Mouse (Mus musculus) neural tube, embryonic 11.5 days (tissue): ENCODE results near the gene Bnc2. TPM values are rescaled to one million over a fixed set of nuclear protein-coding genes. Genes with fewer than 3 reads are reported as not detected.

Source experiments
- ATAC-seq: fragments of 200-750 bp; cut with Nextera tagmentation; 2 replicates; pipeline ENCODE4 v1.8.0; 2017; ENCODE audit warnings: moderate number of reproducible peaks, mild to moderate bottlenecking, moderate TSS enrichment, moderate library complexity; ENCODE audit not compliant: insufficient read depth, low FRiP score, low TSS enrichment
- DNase-seq: peaks from one replicate; pipeline ENCODE4 v3.0.0-alpha.2; 2015; ENCODE audit warnings: low spot score
- H3K27ac ChIP-seq: fragments of 300-500 bp; sonication (generic); 2 replicates; pipeline ENCODE4 v1.5.1; 2014; ENCODE audit warnings: low read depth, mild to moderate bottlenecking, low read length
- H3K27me3 ChIP-seq: fragments of 300-500 bp; sonication (generic); 2 replicates; pipeline ENCODE4 v1.6.1; 2014; ENCODE audit warnings: mild to moderate bottlenecking, low read length, mixed read lengths; ENCODE audit not compliant: control insufficient read depth, insufficient read depth
- H3K36me3 ChIP-seq: fragments of 300-500 bp; sonication (generic); 2 replicates; pipeline ENCODE4 v1.6.1; 2014; ENCODE audit warnings: mild to moderate bottlenecking, low read length, moderate library complexity, mixed read lengths; ENCODE audit not compliant: control insufficient read depth, insufficient read depth
- H3K4me1 ChIP-seq: fragments of 300-500 bp; sonication (generic); 2 replicates; pipeline ENCODE4 v1.6.1; 2014; ENCODE audit warnings: low read length, mixed read lengths; ENCODE audit not compliant: control insufficient read depth, insufficient read depth
- H3K4me2 ChIP-seq: fragments of 300-500 bp; sonication (generic); 2 replicates; pipeline ENCODE4 v1.6.1; 2014; ENCODE audit warnings: low read depth, mild to moderate bottlenecking, moderate library complexity
- H3K4me3 ChIP-seq: fragments of 300-500 bp; sonication (generic); 2 replicates; pipeline ENCODE4 v1.5.1; 2014; ENCODE audit warnings: low read depth, low read length
- H3K9ac ChIP-seq: fragments of 300-500 bp; sonication (generic); 2 replicates; pipeline ENCODE4 v1.6.1; 2014; ENCODE audit warnings: mild to moderate bottlenecking, low read length
- H3K9me3 ChIP-seq: fragments of 300-500 bp; sonication (generic); 2 replicates; pipeline ENCODE4 v1.6.1; 2016; ENCODE audit warnings: low read length; ENCODE audit not compliant: control insufficient read depth
- WGBS: fragments of 180-500 bp; shearing (Covaris S2); extraction: QIAGEN DNeasy Blood & Tissue Kit; methylation state at CpG from one replicate; pipeline ENCODE4 v1.1.7; 2014; 5-methylcytosine and 5-hydroxymethylcytosine counted together
- polyA plus RNA-seq: library from polyadenylated mRNA; unstranded; fragments of >200 nt; fragmentation: Nextera tagmentation; extraction: Ambion mirVana; gene quantifications from 2 replicates; pipeline ENCODE4 v1.2.1, GENCODE M21; 2014

The Bnc2 gene
- polyA plus RNA-seq, 1 experiment from 2014 or later: 12.8 TPM

DNA sequence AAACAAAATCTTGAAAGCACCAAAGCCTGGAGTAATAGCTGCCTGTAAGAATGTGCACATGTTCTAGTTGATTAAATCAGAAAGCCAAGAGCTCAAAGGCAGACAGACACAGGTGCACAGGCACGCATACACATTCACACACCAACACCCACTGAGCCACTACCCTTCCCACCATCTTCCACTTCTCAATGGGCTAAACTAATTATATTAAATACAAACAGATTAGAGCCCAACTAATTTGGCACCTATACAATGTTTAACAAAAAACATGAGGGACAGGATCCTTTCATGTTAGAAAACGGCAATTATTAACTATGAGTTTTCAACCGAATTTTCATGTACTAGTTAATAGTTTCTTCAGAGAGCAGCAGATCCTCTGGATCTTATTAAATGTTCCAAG lies 207.4 kb downstream of the Bnc2 start:
- no peak for ATAC-seq
- Histone ChIP-seq H3K9me3 (no peaks in the 10 kb centered on the region), H3K36me3 (no peaks in the 10 kb centered on the region), H3K4me3 (no peak overlapping the region), H3K9ac (no peak overlapping the region), H3K4me2 (no peak overlapping the region), H3K4me1 (no peaks in the 10 kb centered on the region), H3K27me3 (no peaks in the 10 kb centered on the region), H3K27ac (no peak overlapping the region)
- 84% methylated on average over 3 of the region's 3 CpGs for WGBS
- DNase-seq: no peak

DNA sequence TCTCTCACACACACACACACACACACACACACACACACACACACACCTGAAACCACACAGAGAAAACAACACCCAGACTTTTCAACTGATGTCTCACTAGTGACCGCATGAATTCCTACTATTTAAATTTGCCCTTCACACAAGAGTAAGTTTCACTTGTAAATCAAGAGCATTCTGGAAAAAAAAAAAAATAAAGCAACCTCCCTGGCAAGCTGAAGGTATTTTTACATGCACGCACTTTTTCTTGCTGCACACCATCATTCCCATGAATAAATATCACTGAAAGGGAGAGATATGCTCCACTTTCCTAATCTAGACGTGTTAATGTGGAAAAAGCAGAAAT lies 216.9 kb downstream of the Bnc2 start:
- DNase-seq: no peak
- Histone ChIP-seq H3K4me2 (no peak overlapping the region), H3K9me3 (no peaks in the 10 kb centered on the region), H3K4me1 (peaks cover 6% of the 10 kb centered on the region), H3K9ac (no peak overlapping the region), H3K27me3 (no peaks in the 10 kb centered on the region), H3K36me3 (no peaks in the 10 kb centered on the region), H3K4me3 (no peak overlapping the region), H3K27ac (no peak overlapping the region)
- WGBS: 81% methylated on average over 3 of the region's 3 CpGs
- no peak for ATAC-seq

DNA sequence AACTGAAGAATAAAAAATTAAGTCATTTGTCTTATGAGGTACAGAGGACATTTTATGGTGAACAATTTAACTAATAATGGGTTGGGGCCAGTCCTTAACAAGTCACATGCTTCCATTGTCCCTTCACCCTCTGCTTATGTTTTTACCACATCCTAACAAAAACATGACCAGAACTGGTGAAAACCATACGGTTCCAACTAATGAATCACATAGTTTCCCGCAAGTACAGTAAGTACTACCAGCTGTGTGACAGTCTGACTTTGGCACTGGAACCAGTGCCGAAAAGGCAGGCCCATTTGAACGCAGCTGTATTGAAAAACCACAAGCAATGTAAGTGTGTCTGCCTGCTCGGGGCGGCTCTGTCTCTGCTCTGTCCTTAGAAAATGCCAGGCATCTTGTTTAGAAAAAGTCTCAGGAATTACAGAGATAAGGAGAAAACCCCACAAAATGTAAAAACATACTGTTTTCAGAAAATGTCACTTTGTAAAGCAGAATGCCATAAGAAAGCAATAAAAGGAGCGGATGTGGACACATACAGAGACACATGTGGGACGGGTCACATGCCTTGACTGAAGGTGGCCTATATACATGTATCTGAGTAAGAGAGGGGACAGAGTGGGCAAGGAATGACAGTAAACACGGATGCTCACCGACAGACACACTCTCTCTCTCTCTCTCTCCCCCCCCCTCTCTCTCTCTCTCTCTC lies 217.4 kb downstream of the Bnc2 start:
- H3K4me2 ChIP-seq: no peak overlapping the region
- 62% methylated on average over 10 of the region's 10 CpGs for WGBS
- no peaks in the 10 kb centered on the region for H3K27me3 ChIP-seq
- ATAC-seq (no peak), DNase-seq (peak; percentile 13)
- no peak overlapping the region for H3K9ac ChIP-seq
- no peaks in the 10 kb centered on the region for H3K36me3 ChIP-seq
- H3K9me3 ChIP-seq: no peaks in the 10 kb centered on the region
- peaks cover 9% of the 10 kb centered on the region for H3K4me1 ChIP-seq
- H3K27ac ChIP-seq: no peak overlapping the region
- H3K4me3 ChIP-seq: no peak overlapping the region

DNA sequence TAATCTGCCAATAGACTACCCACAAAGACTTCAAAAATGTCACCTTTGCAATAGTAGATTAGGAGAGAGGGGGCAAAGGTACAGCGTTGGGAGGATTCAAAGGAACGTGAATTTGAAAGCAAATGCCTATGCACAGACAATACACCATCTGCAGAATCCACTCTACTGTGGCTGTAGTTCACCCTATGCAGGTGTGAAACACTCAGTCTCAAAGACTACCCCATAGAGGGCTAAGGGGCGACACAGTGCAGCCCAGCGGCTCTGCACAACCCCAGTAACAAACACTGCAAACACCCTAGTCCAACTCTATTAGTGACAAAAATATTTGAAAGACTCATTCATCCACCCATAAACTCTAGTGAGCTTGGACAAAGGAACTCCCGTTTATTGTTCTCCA lies 218.2 kb downstream of the Bnc2 start:
- DNase-seq (no peak), ATAC-seq (no peak)
- H3K4me1 ChIP-seq: peaks cover 9% of the 10 kb centered on the region
- no peaks in the 10 kb centered on the region for H3K9me3 ChIP-seq
- no peaks in the 10 kb centered on the region for H3K36me3 ChIP-seq
- H3K9ac ChIP-seq: no peak overlapping the region
- no peak overlapping the region for H3K4me3 ChIP-seq
- 73% methylated on average over 5 of the region's 5 CpGs for WGBS
- 0 out of 2 replicates have a peak overlapping the region, but pooled peaks have one; percentile 49 for H3K27ac ChIP-seq
- no peak overlapping the region for H3K4me2 ChIP-seq
- H3K27me3 ChIP-seq: no peaks in the 10 kb centered on the region

DNA sequence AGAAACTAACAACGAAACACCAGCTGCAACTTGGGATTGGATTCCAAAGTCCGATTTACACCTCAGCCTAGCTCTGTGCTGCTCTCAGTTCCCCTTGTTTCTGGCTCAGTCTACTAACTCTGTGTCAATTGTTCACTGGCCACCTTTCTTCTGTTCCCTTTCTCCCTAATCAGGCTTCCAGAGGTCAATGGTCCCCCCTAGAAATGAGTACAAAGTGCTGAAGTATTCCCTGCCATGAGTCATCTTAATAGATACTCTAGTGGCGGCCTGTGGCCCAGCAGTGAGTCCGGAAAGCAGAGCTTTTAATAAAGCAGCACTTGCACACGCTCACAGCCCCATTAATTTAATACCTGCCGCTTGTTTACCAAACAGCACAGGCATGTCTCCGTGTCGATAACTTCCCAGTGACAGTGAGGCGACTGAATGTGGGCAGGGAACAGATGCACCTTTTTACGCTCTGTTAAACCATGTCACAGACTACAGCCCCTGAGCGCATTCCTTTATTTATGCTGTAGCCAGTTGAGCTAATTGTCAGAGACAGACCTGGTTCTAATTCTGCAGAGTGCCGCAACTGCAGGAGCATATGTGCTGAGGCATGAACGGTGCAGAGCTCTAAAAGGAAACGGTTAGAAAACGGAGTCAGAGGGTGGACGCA lies 218.8 kb downstream of the Bnc2 start:
- H3K9me3 ChIP-seq: no peaks in the 10 kb centered on the region
- ATAC-seq: no peak
- H3K9ac ChIP-seq: no peak overlapping the region
- H3K4me1 ChIP-seq: peaks cover 9% of the 10 kb centered on the region
- peak; percentile 14 for DNase-seq
- no peak overlapping the region for H3K4me3 ChIP-seq
- H3K27me3 ChIP-seq: no peaks in the 10 kb centered on the region
- WGBS: 60% methylated on average over 16 of the region's 16 CpGs
- no peak overlapping the region for H3K4me2 ChIP-seq
- H3K36me3 ChIP-seq: no peaks in the 10 kb centered on the region
- H3K27ac ChIP-seq: no peak overlapping the region

DNA sequence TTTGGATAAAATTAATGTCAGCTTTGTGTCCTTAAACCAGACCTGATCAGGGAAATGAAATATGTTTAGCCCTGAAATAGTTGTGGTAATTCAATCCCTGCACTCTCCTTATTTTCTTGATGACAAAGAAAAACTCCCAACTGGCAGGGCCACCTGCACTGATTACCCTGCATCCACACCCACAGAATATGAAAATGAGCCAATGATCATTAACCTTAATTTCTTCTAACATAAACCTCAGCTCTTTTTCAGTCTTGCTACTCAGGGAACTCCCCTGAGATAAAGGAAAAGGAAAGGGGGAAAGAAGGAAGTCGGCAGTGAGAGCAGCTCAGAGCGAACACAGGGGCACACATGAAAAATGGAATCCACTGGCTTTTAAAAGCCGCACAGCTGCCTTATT lies 220.6 kb downstream of the Bnc2 start:
- ATAC-seq: no peak
- Histone ChIP-seq H3K9me3 (no peaks in the 10 kb centered on the region), H3K4me1 (peaks cover 9% of the 10 kb centered on the region), H3K9ac (no peak overlapping the region), H3K4me3 (no peak overlapping the region), H3K36me3 (no peaks in the 10 kb centered on the region), H3K4me2 (no peak overlapping the region), H3K27ac (no peak overlapping the region), H3K27me3 (no peaks in the 10 kb centered on the region)
- DNase-seq: no peak
- WGBS: 52% methylated on average over 3 of the region's 3 CpGs

DNA sequence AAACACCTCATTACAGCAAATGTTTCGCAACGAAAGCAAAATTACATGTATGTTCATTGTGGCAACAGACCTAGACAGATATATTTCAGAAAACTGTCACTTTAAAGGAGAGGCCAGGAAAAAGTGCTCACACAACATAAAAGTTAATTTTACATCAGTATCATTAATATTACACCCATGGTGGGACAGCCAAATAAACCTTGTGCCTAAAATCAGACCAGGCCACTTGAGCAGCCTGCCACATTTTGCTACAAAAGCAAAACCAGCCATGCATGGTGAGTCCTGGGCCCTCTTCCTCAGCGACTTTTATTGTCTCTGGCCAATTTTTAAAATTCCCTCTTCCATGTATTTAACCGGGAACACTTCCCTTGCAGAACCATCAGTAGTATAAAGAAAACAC lies 221.5 kb downstream of the Bnc2 start:
- no peak overlapping the region for H3K27ac ChIP-seq

DNA sequence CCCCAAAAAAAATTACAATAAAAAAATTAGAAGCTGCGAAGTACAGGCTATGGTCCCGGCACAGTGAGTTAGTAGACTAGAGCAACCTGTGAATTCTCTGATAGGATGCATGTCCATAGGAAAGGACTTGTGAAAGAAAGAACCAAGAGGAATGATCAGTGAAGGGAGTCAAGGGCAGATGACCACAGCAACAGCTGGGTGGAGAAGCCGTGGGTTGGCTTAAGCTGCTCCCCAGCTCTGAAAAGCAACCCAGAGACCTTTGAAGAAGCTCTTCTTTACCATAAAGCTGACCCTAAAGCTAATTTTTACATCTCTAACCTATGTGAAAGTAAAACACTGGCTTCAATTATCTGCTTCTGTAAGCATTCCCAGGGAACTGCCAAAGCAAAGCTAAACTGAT lies 222.4 kb downstream of the Bnc2 start:
- Histone ChIP-seq H3K4me3 (no peak overlapping the region), H3K4me1 (peaks cover 9% of the 10 kb centered on the region), H3K27ac (no peak overlapping the region), H3K9me3 (no peaks in the 10 kb centered on the region), H3K4me2 (no peak overlapping the region), H3K9ac (no peak overlapping the region), H3K27me3 (no peaks in the 10 kb centered on the region), H3K36me3 (no peaks in the 10 kb centered on the region)
- ATAC-seq (no peak), DNase-seq (no peak)
- 89% methylated on average over 3 of the region's 3 CpGs for WGBS

More for the DNA sequence above, 221.5 kb downstream of the Bnc2 start:
- H3K4me3 ChIP-seq: no peak overlapping the region
- no peaks in the 10 kb centered on the region for H3K9me3 ChIP-seq
- H3K36me3 ChIP-seq: no peaks in the 10 kb centered on the region
- H3K27me3 ChIP-seq: no peaks in the 10 kb centered on the region
- ATAC-seq (no peak), DNase-seq (no peak)
- H3K4me1 ChIP-seq: peaks cover 9% of the 10 kb centered on the region
- H3K4me2 ChIP-seq: no peak overlapping the region
- whole genome bisulfite sequencing: 73% methylated on average over 4 of the region's 4 CpGs
- no peak overlapping the region for H3K9ac ChIP-seq
